Comparison of ENCODE assay signal across 8 mouse cellular contexts in the genomic region with DNA sequence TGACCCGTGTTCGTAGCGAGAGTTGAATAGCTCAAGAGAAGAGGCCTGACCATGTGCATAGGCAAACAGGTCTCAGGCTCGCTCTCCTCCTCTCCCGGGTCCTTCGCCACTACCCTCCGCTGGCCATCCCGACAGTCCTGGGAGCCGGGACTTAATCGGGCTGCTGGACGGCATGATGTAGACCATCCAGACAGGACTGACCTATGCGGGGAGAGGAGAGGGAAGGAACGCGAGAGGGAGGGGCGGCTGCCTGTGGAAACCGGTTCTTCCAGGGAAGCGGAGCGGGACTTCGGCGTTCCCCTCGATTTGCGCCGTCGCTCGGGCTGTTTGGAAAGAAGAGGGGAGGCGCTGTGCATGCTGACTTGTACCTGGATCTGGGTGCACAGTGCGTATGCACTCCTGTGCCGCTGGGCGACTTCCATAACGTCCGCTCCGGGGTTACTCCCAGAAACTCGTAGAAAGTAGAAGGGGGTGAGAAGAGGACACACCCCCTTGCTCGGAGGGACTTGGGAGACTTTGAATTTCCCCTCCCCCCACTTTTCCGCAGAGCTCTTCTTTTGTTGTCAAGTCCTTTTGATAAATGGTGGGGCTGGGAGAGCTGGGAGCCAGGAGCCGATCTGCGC. TPM values are rescaled to one million over a fixed set of nuclear protein-coding genes. Genes with fewer than 3 reads are reported as not detected.
DNase-seq lines count a peak whose midpoint lies in the region; ATAC-seq and TF ChIP-seq lines count a peak whose summit lies in the region.

A gene (minus strand): TSS at position 311 of the 623 bp plus-strand sequence.

- DNase-seq in thymus, adult 2 months: no peak
- DNase-seq in thymus, postnatal 14 days: no peak
- peak; percentile 77 for DNase-seq in forebrain, embryonic 10.5 days (ENCODE audit: extremely low spot score, low spot score)
- DNase-seq in heart, postnatal 14 days: peak; percentile 29 to 44
- peak; percentile 79 for DNase-seq in limb, embryonic 10.5 days (ENCODE audit: low spot score)
- peak; percentile 97 for DNase-seq in midbrain, embryonic 11.5 days (ENCODE audit: low spot score, missing footprints)
- DNase-seq in testis, postnatal 14 days (ENCODE audit: low spot score): peak; percentile 43
- no peak for DNase-seq in spleen, postnatal 36 days (ENCODE audit: low spot score in 2 of 2)

- ATAC-seq in midbrain, embryonic 11.5 days (ENCODE audit: low FRiP score): peak; percentile 19; the same call in 1 of the 2 replicates

- peak within 1 kb of the TSS; percentile 87 for H3K4me2 ChIP-seq in midbrain, embryonic 11.5 days

- 4% methylated on average over 37 of the region's 37 CpGs for WGBS in thymus, adult 2 months
- WGBS in forebrain, embryonic 10.5 days: under 1% methylated on average over 37 of the region's 37 CpGs
- under 1% methylated on average over 37 of the region's 37 CpGs for WGBS in limb, embryonic 10.5 days
- WGBS in midbrain, embryonic 11.5 days: under 1% methylated on average over 31 of the region's 37 CpGs

- H3K27me3 ChIP-seq in thymus, adult 2 months (ENCODE audit: control insufficient read depth, insufficient read depth, low read length): peaks cover 40% of the 10 kb centered on the region
- peaks cover 97% of the 10 kb centered on the region for H3K27me3 ChIP-seq in forebrain, embryonic 10.5 days (ENCODE audit: poor library complexity, severe bottlenecking)
- H3K27me3 ChIP-seq in limb, embryonic 10.5 days (ENCODE audit: low read depth, poor library complexity, severe bottlenecking): peaks cover 75% of the 10 kb centered on the region
- peaks cover 19% of the 10 kb centered on the region for H3K27me3 ChIP-seq in midbrain, embryonic 11.5 days (ENCODE audit: control insufficient read depth, insufficient read depth, low read length)

- H3K27ac ChIP-seq in thymus, adult 2 months (ENCODE audit: control insufficient read depth, insufficient read depth, low read length): no peak within 1 kb of the TSS; the same call in 1 of the 2 replicates
- peak within 1 kb of the TSS; percentile 96 for H3K27ac ChIP-seq in forebrain, embryonic 10.5 days
- H3K27ac ChIP-seq in limb, embryonic 10.5 days: peak within 1 kb of the TSS; percentile 98
- H3K27ac ChIP-seq in midbrain, embryonic 11.5 days (ENCODE audit: low read depth, low read length): peak within 1 kb of the TSS; percentile 80

- peak within 1 kb of the TSS; percentile 76 for H3K9ac ChIP-seq in midbrain, embryonic 11.5 days (ENCODE audit: low read length)

- TF ChIP-seq POLR2A in thymus, adult 2 months (IDR thresholded peaks at IDR 0.05; ENCODE audit: control insufficient read depth, extremely low read depth, insufficient read depth, low read length, poor library complexity): no peak

- intact Hi-C loops in heart, postnatal 14 days (cut with DNase I): loop anchor here (5.0 to 10.0 kb wide), 5 partner anchors 178 to 1415 kb away; no protein-coding TSS in a partner anchor

- no peak for TF ChIP-seq CTCF in thymus, adult 2 months (IDR thresholded peaks at IDR 0.05; ENCODE audit: borderline replicate concordance, control insufficient read depth, extremely low read depth, insufficient read depth, low read length, poor library complexity)

- H3K4me3 ChIP-seq in thymus, adult 2 months (ENCODE audit: control insufficient read depth, insufficient read depth, low read length): peak within 1 kb of the TSS; percentile 1; the same call in 1 of the 2 replicates
- H3K4me3 ChIP-seq in forebrain, embryonic 10.5 days: peak within 1 kb of the TSS; percentile 88
- peak within 1 kb of the TSS; percentile 85 for H3K4me3 ChIP-seq in limb, embryonic 10.5 days
- peak within 1 kb of the TSS; percentile 90 for H3K4me3 ChIP-seq in midbrain, embryonic 11.5 days (ENCODE audit: low read depth, low read length)

- H3K36me3 ChIP-seq in thymus, adult 2 months (ENCODE audit: control insufficient read depth, insufficient read depth, low read length): no peaks in the 10 kb centered on the region
- peaks cover 18% of the 10 kb centered on the region for H3K36me3 ChIP-seq in forebrain, embryonic 10.5 days (replicated peaks)
- H3K36me3 ChIP-seq in limb, embryonic 10.5 days: peaks cover 18% of the 10 kb centered on the region
- peaks cover 9% of the 10 kb centered on the region; the same call in 1 of the 2 replicates for H3K36me3 ChIP-seq in midbrain, embryonic 11.5 days (ENCODE audit: control insufficient read depth, insufficient read depth, low read length)

- H3K4me1 ChIP-seq in thymus, adult 2 months (replicated peaks; ENCODE audit: control insufficient read depth, insufficient read depth, low read length): peaks cover 20% of the 10 kb centered on the region
- peaks cover 85% of the 10 kb centered on the region for H3K4me1 ChIP-seq in forebrain, embryonic 10.5 days
- H3K4me1 ChIP-seq in limb, embryonic 10.5 days: peaks cover 89% of the 10 kb centered on the region
- H3K4me1 ChIP-seq in midbrain, embryonic 11.5 days (ENCODE audit: control insufficient read depth, insufficient read depth, low read length): peaks cover 32% of the 10 kb centered on the region

- H3K9me3 ChIP-seq in forebrain, embryonic 10.5 days: no peaks in the 10 kb centered on the region
- H3K9me3 ChIP-seq in limb, embryonic 10.5 days (replicated peaks): no peaks in the 10 kb centered on the region
- no peaks in the 10 kb centered on the region for H3K9me3 ChIP-seq in midbrain, embryonic 11.5 days (ENCODE audit: control insufficient read depth, low read length)

RNA-seq across cellular contexts. Expression of the gene that starts here (rescaled TPM):
- 8.1 and 8.4 TPM in 2 replicates for polyA plus RNA-seq in thymus, adult 2 months (2012; rRNA removed)
- 7.6 and 8.6 TPM in 2 replicates for polyA plus RNA-seq in forebrain, embryonic 10.5 days (2016; fragmentation: Nextera tagmentation; extraction: Ambion mirVana)
- 1 to 10 TPM; 1.8 to 2.6 TPM for total RNA-seq in heart, postnatal 14 days (2021)
- polyA plus RNA-seq in limb, embryonic 10.5 days (2016; fragmentation: Nextera tagmentation; extraction: Ambion mirVana): 18.5 and 22.6 TPM in 2 replicates
- polyA plus RNA-seq in midbrain, embryonic 11.5 days (2014; fragmentation: Nextera tagmentation; extraction: Ambion mirVana): 6.2 and 7.5 TPM in 2 replicates

Comparison
In these comparisons a context has a peak if more than half of its experiments do, and no peak if none do; other contexts are left out.
1. DNase-seq: peak in forebrain, embryonic 10.5 days (single experiment), heart, postnatal 14 days (2 of 2), limb, embryonic 10.5 days (single experiment), midbrain, embryonic 11.5 days (single experiment) and testis, postnatal 14 days (single experiment); none in thymus, adult 2 months (single experiment), thymus, postnatal 14 days (single experiment) and spleen, postnatal 36 days (0 of 2).
2. H3K4me3 ChIP-seq: peak in every context shown above with its lines; median percentile 90 in midbrain, embryonic 11.5 days; 88 in forebrain, embryonic 10.5 days; 85 in limb, embryonic 10.5 days; 1 in thymus, adult 2 months.